Mouse (Mus musculus) cortical plate, adult 2 months (tissue): Measurements from ENCODE around the gene Sema3d.

Source experiments
- CTCF ChIP-seq: fragments of 200-500 bp; IDR thresholded peaks from 2 replicates; pipeline ENCODE4 v1.5.1; 2011; ENCODE audit warnings: mild to moderate bottlenecking, control low read depth, low read length; ENCODE audit not compliant: insufficient read depth; ENCODE audit errors: extremely low read depth
- POLR2A ChIP-seq: fragments of 200-500 bp; IDR thresholded peaks from 2 replicates; pipeline ENCODE4 v1.6.1; 2011; ENCODE audit warnings: mild to moderate bottlenecking, low read length, control low read depth; ENCODE audit not compliant: insufficient read depth; ENCODE audit errors: extremely low read depth

DNA sequence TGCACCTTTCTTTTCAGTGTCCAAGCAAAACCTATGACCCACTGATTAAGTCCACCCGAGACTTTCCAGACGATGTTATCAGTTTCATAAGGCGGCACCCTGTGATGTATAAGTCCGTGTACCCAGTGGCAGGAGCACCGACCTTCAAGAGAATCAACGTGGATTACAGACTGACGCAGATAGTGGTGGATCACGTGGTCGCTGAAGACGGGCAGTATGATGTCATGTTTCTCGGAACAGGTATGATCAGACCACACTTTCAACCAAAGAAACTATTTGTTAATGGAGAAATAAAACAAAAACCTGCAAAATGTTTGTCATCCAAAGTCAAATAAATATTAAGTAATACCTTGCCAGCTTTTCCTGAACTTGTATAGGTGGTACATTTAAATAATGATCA is 179.9 kb downstream of the Sema3d start:
- no peak for TF ChIP-seq CTCF
- no peak for TF ChIP-seq POLR2A
